Mouse (Mus musculus): ENCODE measurements at regions not wholly inside any gene's neighbourhood (a gene's known extent, or its start where the extent isn't known, plus 50 kb on each side); places are given as distances from the start of the nearest gene placed in this dataset.

GRCm38 (mm10) chr1:184244296-184244695 is 210.2 kb upstream of the 1700056E22Rik start:
- no peak for TF ChIP-seq CTCF (IDR thresholded peaks at IDR 0.05; ENCODE audit: low read depth, low read length)
- TF ChIP-seq POLR2A (IDR thresholded peaks at IDR 0.05; ENCODE audit: borderline replicate concordance, low read depth, low read length): no peak

Data from bone marrow macrophage, adult 2 months (primary cell).